Mouse (Mus musculus) heart, postnatal 4 days (tissue): ENCODE measurements at regions not wholly inside any gene's neighbourhood (a gene's known extent, or its start where the extent isn't known, plus 50 kb on each side); places are given as distances from the start of the nearest gene placed in this dataset.
A peak's percentile ranks its signal among the peaks of the same experiment; 100 is the strongest.

ENCODE experiments used
- DNase-seq: peaks from one replicate; pipeline ENCODE4 v3.0.0; 2021

- DNase-seq: no peak
These were observed 199.0 kb downstream of the Cdca7 start for GRCm38 (mm10) chr2:72674856-72675440.

DNA sequence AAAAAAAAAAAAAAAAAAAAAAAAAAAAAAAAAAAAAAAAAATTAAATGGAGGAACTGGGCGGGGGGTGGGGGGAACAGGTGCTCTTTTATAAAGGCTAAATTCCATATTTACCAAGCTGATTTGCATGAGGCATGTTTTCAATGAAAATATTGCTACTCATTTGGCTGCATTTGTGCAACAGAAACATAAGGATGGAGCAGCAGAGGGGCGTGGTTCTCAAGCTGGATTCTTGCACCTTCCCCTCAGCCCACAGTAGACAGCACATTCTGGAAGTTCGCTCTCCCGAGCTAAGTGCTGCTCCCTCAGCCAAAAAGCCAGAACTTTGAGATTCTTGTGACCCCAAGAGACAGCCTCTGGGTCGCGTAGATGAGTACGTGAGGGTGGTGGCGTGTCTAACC, 201.8 kb downstream of the Cdca7 start:
- DNase-seq: no peak

DNA sequence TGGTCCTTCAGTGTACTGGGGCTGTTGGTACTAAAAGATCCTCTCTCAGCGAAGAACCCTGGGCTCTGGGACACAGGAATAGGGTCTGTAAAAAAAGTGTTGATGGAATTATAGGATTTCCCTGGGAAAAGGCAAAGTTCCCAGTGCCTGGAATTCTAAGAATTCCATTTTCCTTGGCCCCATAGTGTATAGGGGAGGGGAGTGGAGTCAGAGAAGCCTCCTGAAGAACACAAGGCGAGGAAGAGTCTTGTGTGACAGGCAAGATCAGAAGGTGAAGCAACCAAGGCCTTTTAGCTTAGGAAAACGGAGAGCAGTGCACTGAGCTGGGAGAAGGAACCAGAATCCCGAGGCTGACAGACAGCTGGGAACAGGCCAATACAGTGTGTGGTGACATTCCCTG, 212.1 kb downstream of the Cdca7 start:
- no peak for DNase-seq

DNA sequence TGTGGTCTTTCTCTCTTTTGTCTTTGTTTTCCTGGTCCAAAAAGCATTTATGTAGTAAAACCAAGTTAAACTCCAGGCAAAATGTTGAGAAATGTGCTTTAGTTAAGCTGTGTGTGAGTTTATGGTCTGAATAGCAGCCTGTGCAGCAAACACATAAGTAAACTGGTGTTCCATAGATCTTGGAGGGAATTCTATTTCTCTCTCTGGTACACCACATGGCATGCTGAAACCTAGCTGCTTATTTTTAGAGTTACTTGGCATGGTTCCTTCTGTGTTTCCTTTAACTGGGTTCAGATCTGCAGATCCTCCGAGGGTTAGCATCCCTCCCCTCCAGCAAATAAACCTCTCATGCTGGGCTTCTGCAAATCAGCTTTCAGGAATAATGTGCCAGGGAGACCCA, 225.1 kb downstream of the Cdca7 start:
- no peak for DNase-seq

GRCm38 (mm10) chr2:72703238-72703637, 227.3 kb downstream of the Cdca7 start:
- no peak for DNase-seq

GRCm38 (mm10) chr2:72707676-72708659, 232.0 kb downstream of the Cdca7 start:
- no peak for DNase-seq

GRCm38 (mm10) chr2:72716931-72717330, 241.0 kb downstream of the Cdca7 start:
- no peak for DNase-seq

DNA sequence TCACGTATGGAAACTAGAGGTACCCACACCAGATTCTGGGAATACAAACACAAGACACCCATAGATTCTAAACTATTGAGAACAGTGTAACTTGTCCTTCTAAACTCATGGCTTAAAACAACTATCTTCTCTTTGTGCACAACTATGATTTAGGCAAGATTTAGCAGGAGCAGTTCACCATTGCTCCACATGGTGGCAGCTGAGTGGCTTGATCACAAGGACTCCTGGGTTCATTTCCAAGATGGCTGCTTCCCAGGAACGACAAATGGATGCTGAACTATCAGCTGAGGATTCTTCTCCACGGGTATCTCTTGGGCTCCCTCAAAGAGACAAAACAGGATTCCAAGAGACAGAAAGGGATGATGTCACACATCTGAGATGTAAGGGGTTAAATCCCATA, 251.5 kb downstream of the Sp3 start:
- DNase-seq: peak; percentile 77

GRCm38 (mm10) chr2:72733371-72733770, 246.9 kb downstream of the Sp3 start:
- DNase-seq: no peak

- DNase-seq: no peak
These were observed 245.2 kb downstream of the Sp3 start for GRCm38 (mm10) chr2:72735035-72735434.

DNA sequence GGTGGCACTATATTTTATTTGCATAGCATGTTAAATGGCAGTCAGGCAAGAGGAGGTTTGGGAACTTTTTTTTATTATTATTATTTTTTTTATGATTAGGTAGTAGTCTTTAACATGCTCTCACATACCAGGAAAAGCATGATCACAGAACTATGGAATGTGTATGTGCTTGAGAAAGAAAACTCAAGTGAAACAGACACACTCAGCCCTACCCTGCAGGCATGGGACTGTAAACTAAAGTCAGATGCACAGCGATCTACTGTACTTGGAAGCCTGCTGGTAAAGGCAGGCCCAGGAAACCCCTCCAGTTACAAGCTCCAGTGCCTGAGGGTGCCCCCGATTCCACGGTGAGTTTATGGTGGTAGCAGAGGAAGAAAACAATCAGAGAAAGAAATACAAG, 243.6 kb downstream of the Sp3 start:
- DNase-seq: no peak

DNA sequence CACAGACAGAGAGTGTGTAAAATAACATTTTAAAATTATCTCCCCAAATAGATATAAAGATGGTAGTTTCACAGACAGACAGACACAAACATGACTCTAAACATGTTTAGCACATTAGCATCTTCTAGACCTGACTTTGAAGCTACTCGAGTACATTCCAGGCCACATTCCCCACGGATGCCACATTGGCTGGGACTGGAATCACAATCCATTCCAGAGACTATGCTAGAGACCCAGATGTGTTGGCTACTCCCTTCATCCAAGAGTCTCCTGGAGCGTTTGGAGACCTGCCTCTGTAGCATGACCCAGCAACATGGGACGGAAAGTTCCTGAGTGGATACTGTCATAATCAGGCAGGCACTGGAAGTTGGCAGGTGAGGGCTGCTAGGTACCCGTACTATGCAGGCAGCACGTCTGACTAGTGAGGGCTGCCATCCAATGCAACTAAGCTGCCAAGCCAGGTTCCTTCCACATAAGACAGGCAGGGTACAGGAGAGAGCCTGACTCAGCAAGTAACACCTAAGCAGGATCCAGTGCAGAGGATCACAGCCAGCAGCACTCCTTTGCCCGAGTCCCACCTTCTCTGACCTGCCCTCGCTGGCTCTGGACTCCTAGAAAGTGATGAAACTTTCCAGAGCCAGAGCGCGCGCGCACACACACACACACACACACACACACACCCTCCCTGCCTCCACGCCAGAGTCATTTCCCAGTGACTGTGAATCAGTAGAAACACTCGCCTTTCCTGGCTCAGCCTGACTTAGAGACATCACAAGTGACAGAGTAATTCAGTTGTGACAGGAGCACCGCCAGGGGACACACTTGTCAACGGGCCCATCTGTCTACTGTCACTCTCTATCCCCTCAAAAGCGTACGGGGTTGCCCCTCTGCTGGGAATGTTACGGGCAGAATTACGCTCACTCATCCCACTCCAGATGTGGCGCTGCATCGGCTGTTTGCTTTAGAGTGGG, 239.6 kb downstream of the Sp3 start:
- peak; percentile 39 for DNase-seq

- no peak for DNase-seq
These were observed 238.5 kb downstream of the Sp3 start for GRCm38 (mm10) chr2:72741746-72742145.

DNA sequence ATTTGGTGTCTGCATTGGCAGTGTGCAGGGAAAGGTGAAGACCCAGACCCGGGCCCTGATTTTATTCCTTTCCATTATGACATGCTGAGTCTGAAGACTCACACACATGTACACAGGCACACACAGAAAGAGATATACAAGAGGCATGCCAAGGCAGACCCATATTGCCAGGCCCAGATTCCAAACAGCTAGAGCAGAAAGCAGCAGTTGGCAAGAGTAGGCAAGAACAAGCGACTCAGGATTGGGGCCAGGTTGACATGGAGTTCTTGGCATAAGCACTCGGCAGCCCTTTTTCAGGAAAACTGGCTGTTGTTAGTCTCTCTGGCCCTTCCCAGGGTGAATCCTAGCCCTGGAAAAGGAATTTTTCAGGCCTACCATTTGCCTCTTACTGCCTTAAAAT, 236.6 kb downstream of the Sp3 start:
- no peak for DNase-seq

- DNase-seq: no peak
These were observed 235.3 kb downstream of the Sp3 start for GRCm38 (mm10) chr2:72744901-72745300.

DNA sequence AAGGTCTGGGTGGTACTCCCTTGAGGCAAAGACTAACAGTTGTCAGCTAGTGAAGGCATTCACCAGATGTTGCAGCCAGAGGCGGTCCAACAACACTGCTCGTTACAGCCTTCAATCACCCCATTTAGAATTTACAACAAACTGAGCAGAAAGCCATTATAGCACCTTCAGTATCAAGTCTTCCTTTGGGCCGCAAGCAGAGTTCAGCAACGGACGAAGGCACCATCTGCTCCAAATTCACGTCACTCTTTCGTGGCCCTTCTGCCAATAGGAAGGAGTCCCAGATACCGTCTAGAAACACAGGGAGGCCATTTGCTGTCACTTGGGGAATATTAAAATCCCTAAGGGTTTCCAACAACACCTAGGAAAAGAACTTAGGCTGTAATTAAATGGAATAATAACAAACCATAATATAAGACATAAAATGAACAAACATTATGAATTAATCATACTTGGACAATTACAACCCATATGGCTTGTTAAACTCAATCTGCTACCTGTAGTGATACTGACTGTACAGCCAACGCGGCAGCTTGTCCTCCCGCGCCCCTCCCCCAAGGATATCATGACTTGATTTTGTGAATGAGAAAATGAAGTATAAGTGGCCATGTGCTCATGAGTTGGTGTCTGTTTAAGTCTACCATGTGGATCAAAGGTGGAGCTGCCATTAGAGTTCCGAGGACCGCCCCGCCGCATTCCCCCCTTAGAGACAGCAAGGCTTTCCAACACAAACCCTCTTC, 233.6 kb downstream of the Sp3 start:
- DNase-seq: no peak

DNA sequence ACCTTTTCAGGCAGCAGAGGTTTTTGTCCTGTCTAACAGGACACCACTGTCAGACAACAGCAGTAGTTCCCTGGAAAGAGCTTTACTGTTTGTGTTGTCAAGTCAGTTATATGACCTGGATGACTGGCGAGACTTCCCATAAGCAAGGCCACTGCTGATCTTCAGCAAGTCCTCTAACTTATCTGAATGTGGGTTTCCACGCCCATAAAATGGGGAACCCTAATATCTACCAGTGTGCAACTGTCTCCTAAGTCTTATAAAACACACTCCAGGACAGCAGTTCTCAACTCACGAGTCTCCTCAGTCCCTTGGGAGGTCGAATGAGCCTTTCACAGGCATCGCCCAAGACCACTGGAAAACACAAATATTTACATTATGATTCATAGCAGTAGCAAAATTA, 232.9 kb downstream of the Sp3 start:
- no peak for DNase-seq

DNA sequence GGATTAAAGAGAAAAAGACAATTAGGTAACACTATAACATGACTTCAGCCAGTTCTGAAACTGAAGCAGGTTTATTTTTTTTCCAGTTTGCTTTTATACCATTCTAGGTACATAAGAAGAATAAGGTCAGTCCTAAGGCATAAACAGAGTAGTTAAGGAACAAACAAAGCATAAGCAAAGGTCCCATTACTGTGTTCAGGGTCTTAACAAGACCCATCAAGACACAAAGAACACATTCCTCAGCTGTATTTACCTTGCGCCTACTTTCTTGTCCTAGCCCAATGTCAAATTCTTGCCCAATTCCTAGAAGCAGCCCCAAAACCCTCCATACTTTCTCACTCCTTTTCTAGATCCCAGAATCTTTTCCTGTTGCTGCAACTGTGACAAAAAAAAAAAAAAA, 230.8 kb downstream of the Sp3 start:
- DNase-seq: no peak

DNA sequence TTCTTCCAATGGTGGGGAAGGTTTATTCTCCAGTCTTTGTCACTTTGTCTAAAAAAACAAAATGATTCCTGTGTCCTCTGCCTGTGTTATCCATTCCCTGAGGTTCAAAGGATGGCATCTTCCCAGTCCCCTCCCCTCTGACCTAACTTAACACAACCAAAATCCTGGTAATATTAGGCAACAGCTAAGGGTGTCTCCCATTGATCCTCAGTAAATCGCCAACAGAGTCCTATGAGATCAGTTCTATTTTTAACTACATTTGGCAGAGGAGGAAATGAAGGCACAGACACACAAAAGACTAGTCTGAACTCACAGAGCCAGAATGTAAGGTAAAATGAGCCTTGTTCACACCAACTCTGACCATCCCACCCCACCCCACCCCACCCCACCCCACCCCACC, 228.8 kb downstream of the Sp3 start:
- no peak for DNase-seq

GRCm38 (mm10) chr2:72752624-72753176, 227.5 kb downstream of the Sp3 start:
- DNase-seq: peak; percentile 79

GRCm38 (mm10) chr2:72753788-72754713, 226.2 kb downstream of the Sp3 start:
- DNase-seq: no peak
